8 mouse cellular contexts compared by ENCODE assay signal in genomic region chr6:30047271-30048162, GRCm38 (mm10). TPM values are rescaled to one million over a fixed set of nuclear protein-coding genes. Genes with fewer than 3 reads are reported as not detected.
DNase-seq lines count a peak whose midpoint lies in the region; TF ChIP-seq lines count a peak whose summit lies in the region.

TSS of gene Nrf1 (plus strand) at chr6:30047988.

- peak; percentile 94 to 97 for DNase-seq in adrenal gland, adult (ENCODE audit: inconsistent age in 2 of 2, low spot score in 1 of 2)
- DNase-seq in embryo, embryonic 10 days (ENCODE audit: low spot score): peak; percentile 95
- DNase-seq in gastrocnemius, postnatal 10 days: peak; percentile 93
- peak; percentile 31 for DNase-seq in hindlimb bud, embryonic 11.5 days (ENCODE audit: extremely low spot score, low read depth, low spot score)
- DNase-seq in left cerebral cortex, adult 2 months (ENCODE audit: extremely low spot score in 1 of 2, low spot score in 2 of 2): peak; percentile 95 to 96
- DNase-seq in retina, postnatal 7 days (ENCODE audit: low read depth, low spot score): peak; percentile 88
- peak; percentile 86 to 89 for DNase-seq in urinary bladder, adult 18-20 months (ENCODE audit: low spot score in 2 of 2)

- peak within 1 kb of the TSS; percentile 78 for H3K4me3 ChIP-seq in left cerebral cortex, adult 2 months
- peak within 1 kb of the TSS; percentile 87 for H3K4me3 ChIP-seq in macrophage (ENCODE audit: inconsistent target)

- TF ChIP-seq CTCF in left cerebral cortex, adult 2 months (IDR thresholded peaks at IDR 0.05): peak; percentile 42

- under 1% methylated on average over 60 of the region's 78 CpGs for WGBS in macrophage (ENCODE audit: missing documents)

- intact Hi-C loops in left cerebral cortex, adult 2 months (cut with DNase I): loop anchor here (2.0 to 5.0 kb wide), 3 partner anchors 33 to 280 kb away; partner anchors contain the start of genes Ahcyl2 and Strip2

- no peaks in the 10 kb centered on the region for H3K36me3 ChIP-seq in macrophage (ENCODE audit: inconsistent target)

- peaks cover 40% of the 10 kb centered on the region for H3K79me2 ChIP-seq in macrophage (ENCODE audit: inconsistent target)

- H3K27ac ChIP-seq in left cerebral cortex, adult 2 months: peak within 1 kb of the TSS; percentile 100
- H3K27ac ChIP-seq in macrophage: peak within 1 kb of the TSS; percentile 78

RNA-seq across cellular contexts. Expression of gene Nrf1, which starts in this region (rescaled TPM):
- 10 to 100 TPM; 13.8 to 19.4 TPM for total RNA-seq in gastrocnemius, postnatal 10 days (2021)
- 10 to 100 TPM; 21.7 to 24.2 TPM for total RNA-seq in left cerebral cortex, adult 2 months (2021)
- total RNA-seq in macrophage (2018; cell fraction: chromatin; rRNA removed): 100 to 1,000 TPM in 1 of 26 experiments, 10 to 100 TPM in 25; 40.9 to 109 (median 69.1) TPM
- total RNA-seq in macrophage (2018; cell fraction: cytosol; rRNA removed): 10 to 100 TPM; 11.8 to 19.9 (median 15.1) TPM
- total RNA-seq in macrophage (2018; cell fraction: nucleus; rRNA removed): 100 to 1,000 TPM in 1 of 26 experiments, 10 to 100 TPM in 25; 23.2 to 102 (median 40.2) TPM
- polyA plus RNA-seq in macrophage (2018): 11.2 to 14.6 TPM (median 12.4 TPM) in 3 replicates

Comparison
In these comparisons a context has a peak if more than half of its experiments do, and no peak if none do; other contexts are left out.
1. Peak in every context shown above with its lines: DNase-seq, H3K4me3 ChIP-seq and H3K27ac ChIP-seq.
2. DNase-seq: peak in every context shown above with its lines; median percentile 96 in adrenal gland, adult; 96 in left cerebral cortex, adult 2 months; 95 in embryo, embryonic 10 days; 93 in gastrocnemius, postnatal 10 days; 88 in retina, postnatal 7 days; 88 in urinary bladder, adult 18-20 months; 31 in hindlimb bud, embryonic 11.5 days.